Mouse (Mus musculus): ENCODE results near the gene Pxdc1. TPM values are rescaled to one million over a fixed set of nuclear protein-coding genes. Genes with fewer than 3 reads are reported as not detected.

Pxdc1 gene
- total RNA-seq, 2 experiments from 2014 or later = 18.8 TPM

- intact Hi-C loops (cut with DNase I) = loop anchor here (2.0 to 5.0 kb wide), 2 partner anchors 56 to 75 kb away; no protein-coding TSS in a partner anchor
- DNase-seq = peak; percentile 85 to 89
Observed at GRCm38 (mm10) chr13:34652353-34653241, 689 bp downstream of the Pxdc1 start.

GRCm38 (mm10) chr13:34652016-34652352 is 1.3 kb downstream of the Pxdc1 start:
- no peak for DNase-seq
- intact Hi-C loops (cut with DNase I) = loop anchor here (2.0 to 5.0 kb wide), 2 partner anchors 57 to 75 kb away; no protein-coding TSS in a partner anchor

- intact Hi-C loops (cut with DNase I) = loop anchor here (5.0 kb wide), 1 partner anchor 76 kb away; no protein-coding TSS in a partner anchor
- peak; percentile 66 to 69 for DNase-seq
Observed at GRCm38 (mm10) chr13:34651474-34651991, 1.8 kb downstream of the Pxdc1 start.

GRCm38 (mm10) chr13:34650953-34651352 is 2.3 kb downstream of the Pxdc1 start:
- peak; percentile 65 to 79 for DNase-seq
- intact Hi-C loops (cut with DNase I) = loop anchor here (5.0 kb wide), 1 partner anchor 76 kb away; no protein-coding TSS in a partner anchor

GRCm38 (mm10) chr13:34650371-34650770 is 2.9 kb downstream of the Pxdc1 start:
- intact Hi-C loops (cut with DNase I) = loop anchor here (5.0 kb wide), 1 partner anchor 77 kb away; no protein-coding TSS in a partner anchor
- DNase-seq = peak in 1 of 2 experiments; percentile 12

GRCm38 (mm10) chr13:34647751-34648150 is 5.5 kb downstream of the Pxdc1 start:
- intact Hi-C loops (cut with DNase I) = no loop called here
- no peak for DNase-seq

- DNase-seq = peak in 1 of 2 experiments; percentile 30
- intact Hi-C loops (cut with DNase I) = no loop called here
Observed at GRCm38 (mm10) chr13:34647221-34647620, 6.1 kb downstream of the Pxdc1 start.

GRCm38 (mm10) chr13:34646240-34646750 is 7.0 kb downstream of the Pxdc1 start:
- intact Hi-C loops (cut with DNase I) = no loop called here
- peak in 1 of 2 experiments; percentile 25 for DNase-seq

GRCm38 (mm10) chr13:34645519-34645918 is 7.8 kb downstream of the Pxdc1 start:
- intact Hi-C loops (cut with DNase I) = no loop called here
- no peak for DNase-seq

GRCm38 (mm10) chr13:34644401-34644800 is 8.9 kb downstream of the Pxdc1 start:
- intact Hi-C loops (cut with DNase I) = loop anchor here (5.0 kb wide), 2 partner anchors 328 to 383 kb away; partner anchors contain the start of gene Eci2
- DNase-seq = no peak

GRCm38 (mm10) chr13:34643926-34644325 is 9.4 kb downstream of the Pxdc1 start:
- DNase-seq = no peak
- intact Hi-C loops (cut with DNase I) = loop anchor here (1.0 to 5.0 kb wide), 4 partner anchors 150 to 383 kb away; partner anchors contain the start of gene Eci2

- DNase-seq = peak; percentile 67 to 81
Observed at GRCm38 (mm10) chr13:34642941-34643875, 10.1 kb downstream of the Pxdc1 start.

GRCm38 (mm10) chr13:34641066-34641465 is 12.2 kb downstream of the Pxdc1 start:
- intact Hi-C loops (cut with DNase I) = loop anchor here (5.0 kb wide), 2 partner anchors 331 to 386 kb away; partner anchors contain the start of gene Eci2

More at GRCm38 (mm10) chr13:34642941-34643875, 10.1 kb downstream of the Pxdc1 start:
- intact Hi-C loops (cut with DNase I) = loop anchor here (1.0 to 5.0 kb wide), 4 partner anchors 151 to 384 kb away; partner anchors contain the start of gene Eci2

GRCm38 (mm10) chr13:34635978-34636377 is 17.3 kb downstream of the Pxdc1 start:
- DNase-seq = peak; percentile 61 to 75
- intact Hi-C loops (cut with DNase I) = loop anchor here (1.0 to 10.0 kb wide), 4 partner anchors 151 to 591 kb away; no protein-coding TSS in a partner anchor

More at GRCm38 (mm10) chr13:34641066-34641465, 12.2 kb downstream of the Pxdc1 start:
- no peak for DNase-seq

- intact Hi-C loops (cut with DNase I) = loop anchor here (10.0 kb wide), 2 partner anchors 146 to 586 kb away; no protein-coding TSS in a partner anchor
Observed at GRCm38 (mm10) chr13:34630319-34630718, 23.0 kb downstream of the Pxdc1 start.

GRCm38 (mm10) chr13:34629741-34630140 is 23.5 kb downstream of the Pxdc1 start:
- intact Hi-C loops (cut with DNase I) = loop anchor here (10.0 kb wide), 2 partner anchors 145 to 585 kb away; no protein-coding TSS in a partner anchor
- DNase-seq = no peak

More at GRCm38 (mm10) chr13:34630319-34630718, 23.0 kb downstream of the Pxdc1 start:
- no peak for DNase-seq

GRCm38 (mm10) chr13:34627446-34627845 is 25.8 kb downstream of the Pxdc1 start:
- DNase-seq = no peak
- intact Hi-C loops (cut with DNase I) = no loop called here

GRCm38 (mm10) chr13:34624414-34624813 is 28.9 kb downstream of the Pxdc1 start:
- intact Hi-C loops (cut with DNase I) = no loop called here

GRCm38 (mm10) chr13:34612402-34612801 is 40.9 kb downstream of the Pxdc1 start:
- DNase-seq = peak; percentile 24 to 59
- intact Hi-C loops (cut with DNase I) = no loop called here

More at GRCm38 (mm10) chr13:34624414-34624813, 28.9 kb downstream of the Pxdc1 start:
- DNase-seq = no peak

Measured in heart, postnatal 14 days (tissue).